Mouse (Mus musculus): ENCODE measurements around the gene Tmem158.

Gene Tmem158

DNA sequence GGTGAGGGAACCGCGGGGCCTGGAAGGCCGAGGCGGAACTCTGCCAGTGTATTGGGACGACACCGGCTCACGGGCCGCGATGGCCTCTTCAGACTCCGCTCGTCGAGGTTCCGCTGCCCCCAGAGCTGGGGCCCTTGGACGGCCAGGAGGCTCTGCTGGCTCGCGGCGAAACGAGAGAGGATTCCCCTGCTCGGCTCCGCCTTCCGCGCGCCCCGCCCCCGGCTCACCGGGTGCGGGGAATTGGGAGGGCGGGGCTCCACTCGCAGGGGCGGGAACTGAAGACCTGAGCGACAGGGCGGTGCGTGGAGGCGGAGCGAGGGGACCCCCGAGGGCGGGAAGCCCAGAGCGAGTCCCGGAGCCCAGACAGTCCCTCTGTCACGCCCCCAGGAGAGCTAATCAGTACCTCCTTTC, at the start of gene Tmem158:
Gene Tmem158 (minus strand): TSS at position 154 of the 411 bp plus-strand sequence.
- peak; percentile 85 for DNase-seq (ENCODE audit: low read depth, low spot score)

GRCm38 (mm10) chr9:123309685-123310365, 49.3 kb upstream of the Tmem158 start:
- no peak for DNase-seq (ENCODE audit: low read depth, low spot score)

DNA sequence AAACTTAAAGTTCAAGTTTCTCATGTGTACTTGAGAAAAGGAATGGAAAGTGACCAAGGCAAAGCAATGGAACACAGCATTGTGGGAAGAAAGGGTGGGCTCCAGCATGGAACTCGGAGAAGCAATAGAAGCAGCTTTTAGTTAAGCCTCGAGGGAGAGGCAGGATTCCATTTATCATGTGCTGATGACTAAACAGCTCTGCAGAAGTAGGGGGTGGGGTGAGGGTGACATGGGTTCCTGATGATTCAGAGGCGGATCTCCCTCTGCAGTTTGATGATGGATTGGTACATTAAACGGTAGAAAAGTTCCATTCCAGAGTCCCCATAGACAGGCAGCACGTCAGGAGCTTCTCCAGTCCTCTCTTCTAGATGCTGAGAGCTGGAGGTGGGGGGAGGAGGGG, 48.5 kb upstream of the Tmem158 start:
- DNase-seq (ENCODE audit: low read depth, low spot score), result no peak

GRCm38 (mm10) chr9:123304917-123305316, 44.4 kb upstream of the Tmem158 start:
- DNase-seq (ENCODE audit: low read depth, low spot score), result no peak

- no peak for DNase-seq (ENCODE audit: low read depth, low spot score)
Measured at GRCm38 (mm10) chr9:123303952-123304351, 43.4 kb upstream of the Tmem158 start.

DNA sequence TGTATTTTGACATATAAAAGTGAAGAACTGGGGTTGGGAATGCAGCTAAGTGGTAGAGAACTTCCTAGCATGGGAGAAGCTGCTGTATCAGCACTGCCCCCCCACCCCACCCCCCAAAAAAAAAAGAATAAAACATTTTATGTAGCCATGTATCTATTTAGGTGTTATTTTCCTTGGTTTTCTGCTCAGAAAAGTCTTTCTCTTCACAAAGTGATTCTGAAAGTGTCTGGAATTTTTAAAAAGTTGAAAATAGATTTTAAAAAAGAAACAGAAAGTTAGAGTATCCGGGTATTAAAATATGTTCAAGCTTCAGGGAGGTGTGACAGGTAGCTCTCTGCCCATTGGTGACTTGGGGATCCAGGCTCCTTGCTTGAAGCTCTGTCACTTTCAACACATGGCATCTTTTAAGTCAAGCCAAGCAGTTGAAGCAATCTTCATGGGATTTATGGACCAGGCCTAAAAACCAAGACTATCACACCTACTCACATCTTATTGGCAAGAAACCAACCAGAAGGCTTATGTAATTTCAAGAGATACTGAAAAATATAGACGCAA, 42.3 kb upstream of the Tmem158 start:
- no peak for DNase-seq (ENCODE audit: low read depth, low spot score)

DNA sequence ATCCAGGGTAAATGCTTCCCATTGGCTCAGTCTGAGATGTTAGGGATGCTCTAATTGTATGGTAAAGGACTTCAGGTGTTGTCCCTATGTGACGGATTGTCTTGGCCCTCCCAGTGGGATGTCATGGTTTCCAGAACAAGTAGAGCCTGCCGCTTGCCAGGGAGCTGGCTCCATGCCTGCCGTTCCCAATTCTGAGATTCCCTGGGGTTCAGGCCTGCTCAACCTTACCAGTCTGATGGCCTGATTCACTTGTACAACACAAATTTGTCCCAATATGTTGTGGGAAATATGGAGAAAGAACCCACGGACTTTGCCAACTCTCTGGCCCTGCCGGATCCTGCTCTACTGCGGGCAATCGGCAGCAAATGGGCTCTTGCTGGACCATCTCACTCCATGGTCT, 37.3 kb upstream of the Tmem158 start:
- no peak for DNase-seq (ENCODE audit: low read depth, low spot score)

GRCm38 (mm10) chr9:123296229-123296628, 35.7 kb upstream of the Tmem158 start:
- DNase-seq (ENCODE audit: low read depth, low spot score), result no peak

GRCm38 (mm10) chr9:123294581-123294980, 34.0 kb upstream of the Tmem158 start:
- DNase-seq (ENCODE audit: low read depth, low spot score), result no peak

DNA sequence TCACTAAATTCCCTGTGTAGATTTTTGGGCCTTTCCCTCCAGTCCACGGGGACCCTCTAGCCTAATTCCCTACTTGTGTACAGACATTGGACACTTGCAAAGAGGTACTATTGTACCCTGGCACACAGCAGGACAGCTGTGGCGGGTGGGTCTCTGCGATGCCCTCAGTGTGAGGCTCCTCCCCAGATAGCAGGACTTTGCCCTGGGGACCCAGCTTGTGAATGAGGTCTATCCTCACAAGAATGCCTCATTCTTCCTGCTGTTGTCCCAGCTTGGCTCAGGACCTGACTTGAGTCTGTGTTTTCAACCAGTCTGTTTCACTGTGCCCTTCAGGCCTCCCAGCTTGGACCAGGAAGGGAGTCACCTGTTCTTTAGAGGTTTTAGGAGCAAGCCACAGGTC, 27.8 kb upstream of the Tmem158 start:
- DNase-seq (ENCODE audit: low read depth, low spot score), result no peak

DNA sequence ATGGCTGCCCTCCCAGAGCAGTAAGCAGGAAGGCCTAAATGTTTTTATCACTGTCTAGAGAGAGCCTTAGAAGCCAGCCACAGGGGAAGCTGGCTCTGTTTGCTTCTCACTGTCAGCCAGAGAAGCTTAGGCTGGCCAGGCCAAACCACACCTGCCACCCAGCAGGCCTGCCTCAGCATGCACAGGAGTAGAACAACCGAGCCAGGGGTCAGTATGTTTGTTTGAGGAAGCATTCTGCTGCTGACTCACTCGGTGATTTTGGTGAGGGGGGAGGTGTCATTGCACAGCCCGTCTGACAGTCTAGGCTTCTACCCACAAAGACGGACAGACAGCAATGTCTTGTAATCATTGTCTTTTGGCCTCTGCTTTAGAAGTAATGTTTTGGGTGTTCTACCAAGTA, 25.1 kb upstream of the Tmem158 start:
- no peak for DNase-seq (ENCODE audit: low read depth, low spot score)

DNA sequence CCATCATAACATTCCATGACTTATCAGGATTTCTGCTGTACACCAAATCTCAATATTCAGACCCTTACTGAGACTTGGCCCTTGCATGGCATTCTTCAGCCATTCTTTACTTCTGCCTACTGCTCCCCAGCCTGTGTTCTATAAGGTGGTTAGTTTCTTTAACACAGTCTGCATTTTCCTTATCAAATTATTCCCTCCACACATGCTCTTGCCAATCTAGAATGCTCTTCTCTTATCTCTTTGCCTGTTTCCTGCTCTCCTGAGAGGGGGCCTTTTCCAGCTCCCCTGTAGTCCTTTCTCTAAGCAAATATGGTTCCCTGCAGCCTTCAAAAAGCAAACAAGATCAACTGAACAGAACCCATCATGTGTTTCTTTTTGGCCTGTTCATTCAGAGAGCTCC, 20.2 kb upstream of the Tmem158 start:
- no peak for DNase-seq (ENCODE audit: low read depth, low spot score)

- no peak for DNase-seq (ENCODE audit: low read depth, low spot score)
Measured at GRCm38 (mm10) chr9:123278003-123278402, 17.4 kb upstream of the Tmem158 start.

GRCm38 (mm10) chr9:123275373-123275772, 14.8 kb upstream of the Tmem158 start:
- no peak for DNase-seq (ENCODE audit: low read depth, low spot score)

- no peak for DNase-seq (ENCODE audit: low read depth, low spot score)
Measured at GRCm38 (mm10) chr9:123274674-123275073, 14.1 kb upstream of the Tmem158 start.

GRCm38 (mm10) chr9:123273876-123274275, 13.3 kb upstream of the Tmem158 start:
- no peak for DNase-seq (ENCODE audit: low read depth, low spot score)

DNA sequence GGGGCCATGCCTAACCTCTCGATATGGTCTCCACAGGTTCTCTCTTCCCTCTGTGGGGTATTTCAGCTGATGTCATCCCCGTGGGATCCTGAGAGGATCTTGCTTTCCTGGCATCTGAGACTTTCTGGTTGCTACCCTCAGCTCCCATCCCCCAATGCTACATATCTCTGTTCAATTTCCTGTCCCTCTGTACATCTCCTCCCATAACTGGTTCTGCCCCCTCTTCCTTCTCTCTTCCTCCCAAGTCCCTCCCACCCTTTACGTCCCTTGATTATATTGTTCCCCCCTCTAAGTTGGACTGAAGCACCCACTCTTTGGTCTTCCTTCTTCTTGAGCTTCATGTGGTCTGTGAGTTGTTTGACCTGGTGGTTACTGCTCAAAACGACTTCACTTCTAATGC, 11.0 kb upstream of the Tmem158 start:
- DNase-seq (ENCODE audit: low read depth, low spot score), result no peak

DNA sequence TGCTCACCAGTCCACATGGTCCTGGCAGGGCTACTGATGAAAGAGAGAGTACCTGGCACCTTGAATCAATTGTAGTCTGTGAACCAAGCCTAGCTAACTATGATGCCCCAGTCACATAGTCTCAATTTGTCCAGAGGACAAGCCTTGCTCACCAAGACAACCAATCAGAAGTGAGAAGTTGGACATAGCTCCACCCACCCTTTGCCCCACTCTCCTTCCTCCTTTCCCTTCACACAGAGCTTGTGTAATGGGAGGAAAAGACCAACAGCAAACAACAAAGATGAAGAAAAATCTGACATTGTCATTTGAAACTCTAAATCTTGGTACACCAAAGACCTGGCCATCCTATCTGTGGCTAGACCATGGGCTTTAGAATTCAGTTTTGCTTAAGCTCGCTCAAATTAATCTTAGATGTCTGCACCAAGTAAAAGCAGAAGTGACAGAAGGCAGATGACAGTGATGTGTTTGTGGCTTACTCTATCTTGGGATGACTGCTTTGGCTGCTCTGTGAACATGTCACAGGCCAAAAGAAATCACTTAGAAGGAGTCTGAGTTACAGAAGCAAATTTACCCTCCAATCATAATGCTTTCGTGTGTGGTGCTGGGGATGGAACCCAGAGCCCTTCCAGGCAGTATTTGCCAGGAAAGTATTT, 9.5 kb upstream of the Tmem158 start:
- no peak for DNase-seq (ENCODE audit: low read depth, low spot score)

GRCm38 (mm10) chr9:123259896-123260610, 511 bp downstream of the Tmem158 start:
- peak; percentile 73 for DNase-seq (ENCODE audit: low read depth, low spot score)

GRCm38 (mm10) chr9:123259461-123259895, 1.1 kb downstream of the Tmem158 start:
- no peak for DNase-seq (ENCODE audit: low read depth, low spot score)

- DNase-seq (ENCODE audit: low read depth, low spot score), result no peak
Measured at GRCm38 (mm10) chr9:123258796-123259195, 1.8 kb downstream of the Tmem158 start.

- DNase-seq (ENCODE audit: low read depth, low spot score), result no peak
Measured at GRCm38 (mm10) chr9:123255736-123256135, 4.8 kb downstream of the Tmem158 start.
